Mouse (Mus musculus) ovary, adult 10 weeks (tissue): ENCODE measurements around the gene Slc5a9. TPM values are rescaled to one million over a fixed set of nuclear protein-coding genes. Genes with fewer than 3 reads are reported as not detected.

Experiments
- polyA plus RNA-seq: library from polyadenylated mRNA; stranded (reverse); fragments of 350-450 nt; fragmentation: Illumina TruSeq; extraction: RNeasy Lipid Tissue Mini Kit (QIAGEN cat#74804); gene quantifications from one replicate; pipeline ENCODE4 v1.2.3, GENCODE M21; 2014

Slc5a9 gene
- 0.46 TPM for polyA plus RNA-seq

GRCm38 (mm10) chr4:111902775-111903174 lies at the start of gene Slc5a9:
TSS of gene Slc5a9 (minus strand) at chr4:111902918.

GRCm38 (mm10) chr4:111919092-111919491 lies 16.4 kb upstream of the Slc5a9 start, which contains the start of gene Skint8:
TSS of gene Skint8 (plus strand) at chr4:111919392.

Other genes with a start within 250 kb of the Slc5a9 start
- 69.0 TPM for gene Spata6, start 182.9 kb downstream of the Slc5a9 start, polyA plus RNA-seq
- not detected for gene Skint8, start 16.5 kb upstream of the Slc5a9 start, polyA plus RNA-seq
- not detected for gene Skint7, start 70.0 kb upstream of the Slc5a9 start, polyA plus RNA-seq
- gene Skint1, start 103.4 kb upstream of the Slc5a9 start, polyA plus RNA-seq: not detected
- not detected for gene Skint4, start 169.1 kb upstream of the Slc5a9 start, polyA plus RNA-seq